Mouse (Mus musculus) stomach, postnatal 0 days (tissue): ENCODE measurements around the gene Cyp26a1. TPM values are rescaled to one million over a fixed set of nuclear protein-coding genes. Genes with fewer than 3 reads are reported as not detected.

Experiments
- ATAC-seq: fragments of 200-750 bp; cut with Nextera tagmentation; 2 replicates; pipeline ENCODE4 v1.8.0; 2017; ENCODE audit not compliant: low FRiP score, low TSS enrichment
- DNase-seq: peaks from one replicate; pipeline ENCODE4 v3.0.0-alpha.2; 2016; ENCODE audit warnings: low spot score
- H3K27ac ChIP-seq: fragments of 300-500 bp; sonication (generic); replicated peaks from 2 replicates; pipeline ENCODE4 v1.5.1; 2014; ENCODE audit warnings: mild to moderate bottlenecking, control low read depth
- H3K27me3 ChIP-seq: fragments of 300-500 bp; sonication (generic); 2 replicates; pipeline ENCODE4 v1.6.1; 2014; ENCODE audit warnings: low read length; ENCODE audit not compliant: control insufficient read depth, insufficient read depth
- H3K36me3 ChIP-seq: fragments of 300-500 bp; sonication (generic); 2 replicates; pipeline ENCODE4 v1.6.1; 2014; ENCODE audit warnings: low read length, mixed read lengths; ENCODE audit not compliant: control insufficient read depth, insufficient read depth
- H3K4me1 ChIP-seq: fragments of 300-500 bp; sonication (generic); replicated peaks from 2 replicates; pipeline ENCODE4 v1.6.1; 2014; ENCODE audit warnings: antibody characterized with exemption; ENCODE audit not compliant: control insufficient read depth, insufficient read depth
- H3K4me2 ChIP-seq: fragments of 300-500 bp; sonication (generic); replicated peaks from 2 replicates; pipeline ENCODE4 v1.6.1; 2014; ENCODE audit warnings: low read depth, mild to moderate bottlenecking, control low read depth, moderate library complexity
- H3K4me3 ChIP-seq: fragments of 300-500 bp; sonication (generic); 2 replicates; pipeline ENCODE4 v1.5.1; 2014; ENCODE audit warnings: low read depth, low read length, control low read depth
- H3K9ac ChIP-seq: fragments of 300-500 bp; sonication (generic); 2 replicates; pipeline ENCODE4 v1.6.1; 2014; ENCODE audit warnings: mild to moderate bottlenecking, low read length, control low read depth, mixed read lengths
- H3K9me3 ChIP-seq: fragments of 300-500 bp; sonication (generic); 2 replicates; pipeline ENCODE4 v1.6.1; 2016; ENCODE audit warnings: low read length; ENCODE audit not compliant: control insufficient read depth
- CTCF ChIP-seq: IDR thresholded peaks from 2 replicates; pipeline ENCODE4 v1.5.1; 2016; ENCODE audit warnings: antibody characterized with exemption, low read depth, mild to moderate bottlenecking, moderate library complexity
- EP300 ChIP-seq: optimal IDR thresholded peaks from 2 replicates; pipeline ENCODE3; 2016; ENCODE audit warnings: antibody characterized with exemption
- WGBS: fragments of 180-500 bp; shearing (Covaris S2); extraction: QIAGEN DNeasy Blood & Tissue Kit; methylation state at CpG from one replicate; pipeline ENCODE4 v1.1.7; 2014; 5-methylcytosine and 5-hydroxymethylcytosine counted together
- polyA plus RNA-seq: library from polyadenylated mRNA; unstranded; fragments of >200 nt; fragmentation: Nextera tagmentation; extraction: Ambion mirVana; gene quantifications from 2 replicates; pipeline ENCODE4 v1.2.1, GENCODE M21; 2015

Cyp26a1 gene
- polyA plus RNA-seq, 1 experiment from 2014 or later, result 1.4 TPM

DNA sequence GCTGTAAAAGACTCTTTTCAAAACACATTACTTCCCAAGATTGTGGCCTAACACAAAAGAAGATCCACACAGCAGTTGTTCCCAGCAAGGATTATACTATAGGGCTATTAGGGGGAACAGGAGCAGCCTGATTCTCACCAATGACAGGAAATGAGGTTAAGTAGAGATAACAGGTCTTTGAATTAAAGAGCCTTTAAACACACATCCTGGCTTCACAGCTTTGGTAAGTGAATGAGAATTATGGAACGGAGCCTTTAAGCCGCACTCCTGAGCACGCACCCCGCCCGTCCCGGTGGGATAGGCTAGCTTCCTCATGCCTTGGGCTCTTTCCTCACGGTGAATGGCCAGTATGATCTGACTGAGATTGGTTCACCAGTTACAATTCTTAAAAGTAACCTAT lies 42.4 kb downstream of the Cyp26a1 start:
- TF ChIP-seq CTCF (no peak), EP300 (no peak)
- ATAC-seq (no peak), DNase-seq (no peak)
- Histone ChIP-seq H3K4me2 (no peak overlapping the region), H3K9me3 (no peaks in the 10 kb centered on the region), H3K4me3 (no peak overlapping the region), H3K27ac (no peak overlapping the region), H3K9ac (no peak overlapping the region), H3K4me1 (no peaks in the 10 kb centered on the region), H3K27me3 (no peaks in the 10 kb centered on the region), H3K36me3 (no peaks in the 10 kb centered on the region)
- WGBS, result 67% methylated on average over 7 of the region's 7 CpGs

Other genes with a start within 250 kb of the Cyp26a1 start
- 8.7 and 9.0 TPM in 2 replicates for gene Exoc6, start 147.4 kb upstream of the Cyp26a1 start, polyA plus RNA-seq
- not detected in 2 replicates for gene Cyp26c1, start 12.2 kb upstream of the Cyp26a1 start, polyA plus RNA-seq